Comparison of ENCODE assay signal across 10 mouse cellular contexts in genomic region chr4:84768161-84768560, GRCm38 (mm10).
A peak's percentile ranks its signal among the peaks of the same experiment; 100 is the strongest.
DNase-seq lines count a peak whose midpoint lies in the region; ATAC-seq lines count a peak whose summit lies in the region.
"Had no signal": no experiment of that assay in that cellular context is flagged by ENCODE, and none has a peak within 500 bp of the region (broad histone marks: within the 10 kb centered on the region; RNA-seq: fewer than 3 reads in every experiment).

No protein-coding gene starts in this region.

- peak; percentile 4 for DNase-seq in heart, adult 8-10 months (ENCODE audit: low spot score)
- no peak for DNase-seq in heart, postnatal 25 days (ENCODE audit: low spot score)
- peak; percentile 73 to 75 for DNase-seq in kidney, adult 8-10 months
- peak; percentile 1 for DNase-seq in lung, postnatal 14 days
- DNase-seq in left cerebral cortex, adult 9 months (ENCODE audit: low spot score in 2 of 2), result no peak
- no peak for DNase-seq in right cerebral cortex, adult 18-20 months

- no peak overlapping the region for H3K9ac ChIP-seq in embryonic facial prominence, embryonic 12.5 days
- H3K9ac ChIP-seq: hindbrain, embryonic 15.5 days had no signal

- H3K4me2 ChIP-seq in embryonic facial prominence, embryonic 12.5 days (replicated peaks), result peak overlapping the region; percentile 24
- H3K4me2 ChIP-seq: hindbrain, embryonic 15.5 days had no signal

- H3K36me3 ChIP-seq in embryonic facial prominence, embryonic 12.5 days, result no peaks in the 10 kb centered on the region
- H3K36me3 ChIP-seq: hindbrain, embryonic 15.5 days had no signal

- intact Hi-C loops in heart, postnatal 25 days (cut with DNase I), result no loop called here

- ATAC-seq in embryonic facial prominence, embryonic 12.5 days (ENCODE audit: insufficient number of reproducible peaks, insufficient read depth, low FRiP score, low TSS enrichment), result no peak
- no peak for ATAC-seq in megakaryocyte, adult 5-6 weeks (ENCODE audit: poor library complexity, severe bottlenecking)

- H3K27ac ChIP-seq in embryonic facial prominence, embryonic 12.5 days, result peak overlapping the region; percentile 26
- H3K27ac ChIP-seq: hindbrain, embryonic 15.5 days had no signal

- H3K4me3 ChIP-seq in embryonic facial prominence, embryonic 12.5 days, result no peak overlapping the region
- H3K4me3 ChIP-seq: hindbrain, embryonic 15.5 days had no signal

- H3K27me3 ChIP-seq in embryonic facial prominence, embryonic 12.5 days, result no peaks in the 10 kb centered on the region
- H3K27me3 ChIP-seq: CH12.LX; hindbrain, embryonic 15.5 days had no signal

- 20% methylated on average over 11 of the region's 11 CpGs for WGBS in embryonic facial prominence, embryonic 12.5 days

- H3K9me3 ChIP-seq in embryonic facial prominence, embryonic 12.5 days, result no peaks in the 10 kb centered on the region
- H3K9me3 ChIP-seq: hindbrain, embryonic 15.5 days had no signal

- H3K4me1 ChIP-seq in embryonic facial prominence, embryonic 12.5 days, result peaks cover 15% of the 10 kb centered on the region

Comparison
In these comparisons a context has a peak if more than half of its experiments do, and no peak if none do; other contexts are left out.
1. DNase-seq: peak in heart, adult 8-10 months (single experiment), kidney, adult 8-10 months (2 of 2) and lung, postnatal 14 days (single experiment); none in heart, postnatal 25 days (single experiment), left cerebral cortex, adult 9 months (0 of 2) and right cerebral cortex, adult 18-20 months (single experiment).